Mouse (Mus musculus) granulocyte monocyte progenitor cell, adult 5-6 weeks (primary cell): ENCODE data around the gene Mrpl4. TPM values are rescaled to one million over a fixed set of nuclear protein-coding genes. Genes with fewer than 3 reads are reported as not detected.
"Not testable (repeated sequence)": the region's sequence is repeated elsewhere in the genome, so short reads cannot be mapped to it uniquely, and the experiment has no call there.

ENCODE experiments used
- ATAC-seq: replicated peaks from 2 replicates; pipeline ENCODE4 v1.8.0; 2016; ENCODE audit warnings: mild to moderate bottlenecking, moderate TSS enrichment, inconsistent platforms; ENCODE audit not compliant: poor library complexity, severe bottlenecking
- total RNA-seq, 2 experiments: library from RNA; stranded (forward) in 1 of 2; stranded (reverse) in 1 of 2; fragments of 200-712, 200-1000 nt in 1 of 2; fragments of >200 nt in 1 of 2; fragmentation: Nextera tagmentation in 1 of 2; gene quantifications; 2 replicates each; pipeline ENCODE4 v1.2.3; 2014 to 2017

Mrpl4 gene
- total RNA-seq, 2 experiments from 2014 or later = 44.8 to 46.0 TPM

GRCm38 (mm10) chr9:20982171-20982570, 20.4 kb upstream of the Mrpl4 start:
- no peak for ATAC-seq

GRCm38 (mm10) chr9:20983169-20983568, 19.4 kb upstream of the Mrpl4 start:
- ATAC-seq = no peak

GRCm38 (mm10) chr9:20986952-20987686, 15.4 kb upstream of the Mrpl4 start:
- no peak for ATAC-seq

GRCm38 (mm10) chr9:20987953-20988352, 14.6 kb upstream of the Mrpl4 start:
- ATAC-seq = no peak

GRCm38 (mm10) chr9:20990861-20991260, 11.7 kb upstream of the Mrpl4 start:
- peak; percentile 17; the same call in 1 of the 2 replicates for ATAC-seq

- no peak for ATAC-seq
Observed at GRCm38 (mm10) chr9:20991587-20991986, 11.0 kb upstream of the Mrpl4 start.

- no peak for ATAC-seq
Observed at GRCm38 (mm10) chr9:20993165-20993898, 9.2 kb upstream of the Mrpl4 start.

- ATAC-seq = no peak
Observed at GRCm38 (mm10) chr9:20995069-20995468, 7.5 kb upstream of the Mrpl4 start.

- peak; percentile 91 for ATAC-seq
Observed at GRCm38 (mm10) chr9:20997065-20997464, 5.5 kb upstream of the Mrpl4 start.

GRCm38 (mm10) chr9:20998337-20998736, 4.2 kb upstream of the Mrpl4 start:
- not testable (repeated sequence) for ATAC-seq

- ATAC-seq = no peak
Observed at GRCm38 (mm10) chr9:21000811-21001210, 1.7 kb upstream of the Mrpl4 start.

GRCm38 (mm10) chr9:21001651-21002200, 812 bp upstream of the Mrpl4 start:
- no peak for ATAC-seq

GRCm38 (mm10) chr9:21002270-21002626, 290 bp upstream of the Mrpl4 start:
- no peak for ATAC-seq

- ATAC-seq = no peak
Observed at GRCm38 (mm10) chr9:21007313-21007952, 4.9 kb downstream of the Mrpl4 start.

GRCm38 (mm10) chr9:21008007-21008406, 5.5 kb downstream of the Mrpl4 start:
- ATAC-seq = no peak

GRCm38 (mm10) chr9:21010362-21010761, 7.8 kb downstream of the Mrpl4 start:
- no peak for ATAC-seq

- not testable (repeated sequence) for ATAC-seq
Observed at GRCm38 (mm10) chr9:21010939-21011541, 8.5 kb downstream of the Mrpl4 start.

GRCm38 (mm10) chr9:21011846-21012312, 9.3 kb downstream of the Mrpl4 start:
- no peak for ATAC-seq

- no peak for ATAC-seq
Observed at GRCm38 (mm10) chr9:21012368-21012767, 9.8 kb downstream of the Mrpl4 start.
